Mouse (Mus musculus) spleen, adult 12 weeks (tissue): ENCODE data around the gene Pde4b.

Source experiments
- DNase-seq: peaks from one replicate; pipeline ENCODE4 v3.0.0; 2022; ENCODE audit warnings: low spot score

Gene Pde4b

GRCm38 (mm10) chr4:102177258-102177657 is 89.9 kb downstream of the Pde4b start:
- no peak for DNase-seq

DNA sequence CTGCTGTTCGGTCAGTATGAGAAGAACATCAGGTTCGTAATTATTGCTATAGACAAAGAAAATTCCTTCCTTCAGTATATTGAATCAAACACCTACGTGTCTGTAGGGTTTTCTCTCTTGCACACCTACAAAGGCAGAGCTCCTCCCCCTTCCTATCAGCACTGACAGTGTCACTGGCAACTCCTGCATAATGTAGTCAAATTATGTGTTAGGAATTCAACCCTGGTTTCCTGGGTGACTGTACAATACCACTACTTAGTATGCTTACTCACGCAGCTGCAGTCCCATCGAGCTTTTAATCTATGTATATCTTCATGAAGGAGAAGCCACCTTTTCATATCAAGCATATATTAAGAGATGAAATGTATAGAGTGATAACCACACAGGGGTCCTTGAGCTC is 99.5 kb downstream of the Pde4b start:
- no peak for DNase-seq

DNA sequence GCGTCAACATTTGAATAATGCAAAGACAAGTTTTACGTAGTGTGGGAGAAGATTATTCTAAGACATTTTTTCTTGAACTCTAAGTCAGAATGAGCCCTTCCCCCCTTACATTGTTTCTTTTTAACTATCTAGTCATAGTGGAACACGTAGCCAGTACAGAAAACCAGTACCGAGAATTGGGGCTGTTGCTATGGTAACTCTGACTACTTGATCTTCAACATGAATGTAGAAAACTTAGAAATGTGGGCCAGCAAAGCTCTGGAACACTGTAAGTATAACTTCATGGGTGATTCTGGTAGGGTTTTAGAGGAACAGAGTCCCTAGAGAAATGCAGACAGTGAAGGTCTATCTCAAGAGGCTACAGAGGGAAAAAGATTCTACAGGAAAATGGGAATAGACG is 110.4 kb downstream of the Pde4b start:
- DNase-seq: no peak

- no peak for DNase-seq
These were observed 122.4 kb downstream of the Pde4b start for GRCm38 (mm10) chr4:102209773-102210172.

DNA sequence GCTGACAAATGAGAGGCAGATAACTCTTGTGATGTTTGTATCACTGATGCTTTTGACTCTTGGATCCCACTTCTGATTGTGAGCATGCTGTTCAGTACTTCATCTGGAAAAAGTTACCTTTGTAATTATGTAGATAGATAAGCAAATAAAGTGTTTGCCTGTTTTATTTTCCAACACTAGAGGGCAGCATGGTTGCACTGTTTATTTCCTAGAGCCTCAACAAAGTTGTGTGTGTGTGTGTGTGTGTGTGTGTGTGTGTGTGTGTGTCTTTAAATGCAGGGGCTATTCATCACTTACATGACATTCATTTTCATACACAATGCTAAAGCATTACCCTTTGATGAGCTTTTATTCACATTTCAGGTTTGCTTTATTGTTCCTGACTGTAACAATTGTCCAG is 139.4 kb downstream of the Pde4b start:
- no peak for DNase-seq

DNA sequence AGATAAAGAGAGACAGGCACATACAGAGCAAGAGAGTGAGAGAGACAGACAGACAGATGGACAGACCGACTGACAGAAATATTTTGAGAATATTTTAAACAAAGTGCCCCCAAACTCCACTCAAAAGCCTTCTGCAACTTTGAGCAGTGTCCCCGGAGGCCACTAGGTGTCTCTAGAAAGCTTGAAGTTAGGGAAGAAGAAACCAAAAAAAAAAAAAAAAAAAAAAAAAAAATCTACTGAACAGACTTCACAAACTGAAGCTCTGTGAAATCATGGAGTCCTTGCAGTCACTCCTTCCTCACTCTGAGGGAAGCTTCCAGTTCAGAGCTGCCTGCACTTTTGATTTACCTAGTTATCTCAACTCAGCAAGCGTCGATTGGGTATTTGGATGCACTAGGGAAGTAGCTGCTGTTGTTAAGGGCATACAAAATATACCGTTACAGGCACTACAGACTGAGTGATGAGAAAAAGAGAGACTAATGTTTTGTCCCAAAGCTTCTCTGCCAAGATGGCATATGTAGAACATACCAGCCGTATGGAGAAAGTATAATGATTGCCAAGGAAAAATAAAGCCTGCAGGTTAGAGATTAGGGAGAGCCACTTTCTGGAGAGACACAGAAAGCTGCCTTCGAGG is 141.7 kb downstream of the Pde4b start:
- DNase-seq: no peak

GRCm38 (mm10) chr4:102230898-102231297 is 143.6 kb downstream of the Pde4b start:
- no peak for DNase-seq

GRCm38 (mm10) chr4:102233633-102234032 is 146.3 kb downstream of the Pde4b start:
- DNase-seq: no peak

GRCm38 (mm10) chr4:102235151-102235550 is 147.8 kb downstream of the Pde4b start:
- no peak for DNase-seq

- no peak for DNase-seq
These were observed 151.8 kb downstream of the Pde4b start for GRCm38 (mm10) chr4:102239102-102239501.

DNA sequence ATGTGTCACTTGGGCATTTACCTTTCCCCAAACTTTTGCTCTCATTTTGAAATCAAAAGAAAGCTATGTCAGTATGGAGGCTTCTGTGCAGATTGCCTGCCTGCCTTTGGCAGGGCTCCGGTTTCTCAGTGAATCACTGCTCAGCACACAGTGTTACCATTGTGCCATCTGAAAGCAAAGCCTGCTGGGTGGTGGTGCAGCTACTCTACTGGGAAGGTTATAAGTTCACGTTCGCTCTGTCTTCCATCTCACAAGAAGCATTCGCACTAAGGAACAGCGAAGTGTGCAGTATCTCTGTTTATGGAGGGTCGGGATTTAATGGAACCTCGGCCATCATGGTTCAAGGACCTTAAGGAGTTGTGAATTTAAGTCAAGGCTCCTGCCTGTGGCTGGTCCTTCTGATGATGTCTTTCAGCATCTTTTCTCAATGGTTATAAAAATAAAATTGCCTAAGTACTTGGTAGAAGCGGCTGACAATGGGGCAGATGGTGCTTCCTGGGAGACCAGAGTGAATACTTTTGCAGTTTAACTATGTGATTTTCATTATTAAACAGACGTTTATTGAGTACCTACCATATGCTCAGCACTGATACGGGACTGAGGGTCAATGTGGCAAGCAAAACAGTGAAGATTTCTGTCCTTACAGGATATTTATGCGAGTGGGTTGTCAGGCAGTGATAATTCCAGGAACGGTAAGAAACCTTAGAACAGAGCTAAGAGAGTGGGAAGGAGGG is 152.5 kb downstream of the Pde4b start:
- DNase-seq: no peak

- no peak for DNase-seq
These were observed 153.5 kb downstream of the Pde4b start for GRCm38 (mm10) chr4:102240754-102241427.

DNA sequence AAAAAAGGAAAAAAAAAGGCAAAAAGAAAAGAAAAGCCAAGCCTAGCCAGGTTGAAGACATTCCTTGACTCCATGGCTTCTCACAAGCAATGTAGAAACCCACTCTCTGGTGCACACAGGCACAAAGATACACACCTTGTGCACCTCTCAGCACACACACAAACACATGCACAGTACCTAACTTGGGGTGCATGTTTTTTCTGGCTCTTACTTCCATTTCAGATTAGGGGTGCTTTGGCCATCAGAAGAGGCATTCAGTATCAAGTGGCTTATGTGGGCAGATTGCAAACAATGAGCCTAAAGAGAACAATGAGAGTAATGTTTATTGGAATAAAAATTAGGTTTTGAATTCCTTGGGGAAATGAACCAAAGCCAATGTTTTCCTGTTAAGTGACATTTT is 166.7 kb downstream of the Pde4b start:
- DNase-seq: no peak

GRCm38 (mm10) chr4:102254466-102255294 is 167.3 kb downstream of the Pde4b start:
- DNase-seq: no peak

GRCm38 (mm10) chr4:102255295-102255670 is 167.9 kb downstream of the Pde4b start:
- no peak for DNase-seq

GRCm38 (mm10) chr4:102256170-102256960 is 169.0 kb downstream of the Pde4b start:
- no peak for DNase-seq

GRCm38 (mm10) chr4:102260216-102260615 is 172.9 kb downstream of the Pde4b start:
- no peak for DNase-seq

- DNase-seq: no peak
These were observed 185.0 kb downstream of the Pde4b start for GRCm38 (mm10) chr4:102272313-102272712.

GRCm38 (mm10) chr4:102272749-102273148 is 185.4 kb downstream of the Pde4b start:
- DNase-seq: no peak

DNA sequence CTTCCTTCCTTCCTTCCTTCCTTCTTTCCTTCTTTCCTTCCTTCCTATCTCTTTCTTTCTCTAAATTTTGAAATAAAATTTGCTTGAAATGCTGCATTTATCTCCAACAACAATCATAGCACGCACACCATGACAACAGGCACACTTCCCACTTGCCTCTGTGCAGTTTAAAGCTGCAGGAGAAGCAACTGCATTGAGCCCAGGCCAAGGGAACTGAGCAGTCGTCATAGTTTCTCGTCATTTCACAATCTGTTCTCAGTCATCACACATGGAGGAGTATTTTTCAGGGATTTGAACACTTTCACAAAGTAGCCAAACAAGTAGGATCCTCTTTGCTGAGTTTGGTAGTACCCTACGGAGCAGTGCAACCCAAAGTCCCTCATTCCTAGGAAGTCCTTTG is 188.4 kb downstream of the Pde4b start:
- DNase-seq: no peak

DNA sequence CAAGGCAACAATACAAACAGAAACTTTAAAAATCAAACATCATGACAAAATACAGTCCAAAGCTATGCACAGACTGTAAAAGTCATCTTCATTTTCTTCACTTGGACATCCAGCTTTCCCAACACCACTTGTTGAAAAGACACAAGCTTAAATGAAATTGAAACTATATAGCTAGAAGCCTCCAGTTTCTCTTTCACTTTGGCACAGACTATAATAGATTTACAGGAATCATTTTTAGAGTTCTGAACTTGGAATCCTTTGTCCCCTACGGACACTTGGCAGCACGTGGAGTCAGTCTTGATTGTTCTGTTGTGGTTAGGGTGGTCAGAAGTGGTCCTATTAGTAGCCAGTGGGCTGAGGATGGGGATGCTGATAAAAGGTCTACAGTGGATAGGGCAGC is 191.6 kb downstream of the Pde4b start:
- no peak for DNase-seq

- no peak for DNase-seq
These were observed 199.8 kb downstream of the Pde4b start for GRCm38 (mm10) chr4:102287172-102287571.
